Mouse (Mus musculus) kidney, embryonic 16.5 days (tissue): Measurements from ENCODE around the gene Cyp46a1. TPM values are rescaled to one million over a fixed set of nuclear protein-coding genes. Genes with fewer than 3 reads are reported as not detected.

Experiments used
- ATAC-seq: fragments of 200-750 bp; cut with Nextera tagmentation; 2 replicates; pipeline ENCODE4 v1.8.0; 2017; ENCODE audit warnings: moderate TSS enrichment; ENCODE audit not compliant: low FRiP score, low TSS enrichment
- H3K27ac ChIP-seq: fragments of 300-500 bp; sonication (generic); 2 replicates; pipeline ENCODE4 v1.5.1; 2014; ENCODE audit warnings: low read length
- H3K27me3 ChIP-seq: fragments of 300-500 bp; sonication (generic); 2 replicates; pipeline ENCODE4 v1.6.1; 2014; ENCODE audit warnings: low read length, control low read depth, mixed read lengths; ENCODE audit not compliant: insufficient read depth
- H3K36me3 ChIP-seq: fragments of 300-500 bp; sonication (generic); 2 replicates; pipeline ENCODE4 v1.6.1; 2014; ENCODE audit warnings: low read length, control low read depth, mixed read lengths; ENCODE audit not compliant: insufficient read depth
- H3K4me1 ChIP-seq: fragments of 300-500 bp; sonication (generic); 2 replicates; pipeline ENCODE4 v1.6.1; 2014; ENCODE audit warnings: low read length, control low read depth, mixed read lengths; ENCODE audit not compliant: insufficient read depth
- H3K4me2 ChIP-seq: fragments of 300-500 bp; sonication (generic); replicated peaks from 2 replicates; pipeline ENCODE4 v1.6.1; 2014; ENCODE audit warnings: low read depth, low read length
- H3K4me3 ChIP-seq: fragments of 300-500 bp; sonication (generic); 2 replicates; pipeline ENCODE4 v1.5.1; 2014; ENCODE audit warnings: mild to moderate bottlenecking, low read length
- H3K9ac ChIP-seq: fragments of 300-500 bp; sonication (generic); replicated peaks from 2 replicates; pipeline ENCODE4 v1.6.1; 2014; ENCODE audit warnings: low read length
- H3K9me3 ChIP-seq: fragments of 300-500 bp; sonication (generic); 2 replicates; pipeline ENCODE4 v1.6.1; 2016; ENCODE audit warnings: low read length, control low read depth
- WGBS: fragments of 180-500 bp; shearing (Covaris S2); extraction: QIAGEN DNeasy Blood & Tissue Kit; methylation state at CpG from one replicate; pipeline ENCODE4 v1.1.7; 2014; 5-methylcytosine and 5-hydroxymethylcytosine counted together
- polyA plus RNA-seq: library from polyadenylated mRNA; unstranded; fragments of >200 nt; fragmentation: Nextera tagmentation; extraction: Ambion mirVana; gene quantifications from 2 replicates; pipeline ENCODE4 v1.2.1, GENCODE M21; 2015

Gene Cyp46a1
- polyA plus RNA-seq, 1 experiment from 2014 or later: 11.8 TPM

DNA sequence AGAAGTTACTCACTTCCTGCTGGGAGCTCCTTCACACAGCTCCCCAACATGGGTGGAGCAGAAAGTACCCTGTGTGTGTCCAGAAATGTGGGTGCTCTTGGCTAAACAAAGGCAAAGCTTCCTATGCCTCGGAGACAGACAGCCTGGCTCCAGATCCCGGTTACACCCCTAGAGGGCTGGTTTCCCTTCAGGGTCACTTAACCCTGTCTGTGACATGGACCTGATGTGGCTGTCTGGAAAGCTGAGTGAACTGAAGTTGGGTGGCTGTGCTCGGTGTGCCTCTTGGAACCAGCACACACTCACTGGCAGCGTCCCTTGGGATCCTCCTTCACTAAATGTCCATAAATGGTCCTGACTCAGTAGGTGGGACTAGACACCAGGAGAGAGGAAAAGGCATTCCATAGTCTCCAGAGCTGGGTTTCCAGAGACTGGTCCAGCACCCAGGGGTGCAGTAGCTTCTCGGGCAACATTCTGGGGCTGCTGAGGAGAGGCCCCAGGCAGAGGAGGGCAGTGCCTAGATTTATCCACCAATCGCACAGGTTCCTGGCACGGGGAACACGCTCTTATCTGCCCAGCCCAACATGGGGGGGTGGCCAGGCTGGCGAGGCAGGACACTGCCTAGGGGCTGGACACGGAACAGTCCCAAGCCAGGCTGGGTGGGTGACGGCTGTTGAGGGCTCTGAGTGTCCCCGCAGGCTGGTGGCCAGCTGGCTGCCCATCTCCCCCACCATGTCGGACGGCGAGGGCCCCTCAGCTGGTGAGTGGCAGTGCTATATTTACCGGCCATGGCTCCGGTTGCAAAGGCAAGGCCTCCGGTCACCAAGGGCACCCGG lies 36.6 kb downstream of the Cyp46a1 start, which contains the start of gene Eml1:
TSS of gene Eml1 (plus strand) at position 362 of the 833 bp plus-strand sequence.
- 46% methylated on average over 19 of the region's 19 CpGs for WGBS
- no peaks in the 10 kb centered on the region for H3K27me3 ChIP-seq
- no peaks in the 10 kb centered on the region for H3K9me3 ChIP-seq
- peak within 1 kb of the TSS; percentile 76 for H3K27ac ChIP-seq
- H3K4me1 ChIP-seq: peaks cover 50% of the 10 kb centered on the region
- H3K9ac ChIP-seq: peak within 1 kb of the TSS; percentile 53
- H3K36me3 ChIP-seq: no peaks in the 10 kb centered on the region
- H3K4me3 ChIP-seq: peak within 1 kb of the TSS; percentile 9; the same call in 1 of the 2 replicates
- peak; percentile 62 for ATAC-seq
- peak within 1 kb of the TSS; percentile 32; the same call in 1 of the 2 replicates for H3K4me2 ChIP-seq

DNA sequence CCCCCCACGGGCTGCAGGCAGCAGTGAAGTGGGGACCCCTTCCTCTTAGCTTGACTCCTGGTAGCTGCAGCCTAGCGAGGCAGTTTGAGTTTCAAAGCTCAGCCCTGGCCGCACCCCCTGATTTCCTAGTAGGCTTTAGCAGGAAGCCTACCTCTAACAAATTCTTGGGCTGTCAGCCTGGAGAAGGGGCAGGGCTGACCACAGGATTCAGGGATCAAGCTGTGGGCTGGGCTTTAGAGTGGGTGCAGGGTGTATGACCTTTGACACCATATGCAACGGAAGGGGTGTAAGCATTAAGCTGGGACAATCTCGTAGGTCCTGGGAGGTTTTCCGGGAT lies 37.2 kb downstream of the Cyp46a1 start:
- Histone ChIP-seq H3K4me3 (0 out of 2 replicates have a peak overlapping the region, but pooled peaks have one; percentile 9), H3K4me2 (peak overlapping the region; percentile 32; the same call in 1 of the 2 replicates), H3K9me3 (no peaks in the 10 kb centered on the region), H3K36me3 (no peaks in the 10 kb centered on the region), H3K9ac (peak overlapping the region; percentile 53), H3K4me1 (peaks cover 50% of the 10 kb centered on the region), H3K27ac (peak overlapping the region; percentile 76), H3K27me3 (no peaks in the 10 kb centered on the region)
- WGBS: 48% methylated on average over 6 of the region's 6 CpGs
- peak; percentile 6; the same call in 1 of the 2 replicates for ATAC-seq

- Histone ChIP-seq H3K36me3 (no peaks in the 10 kb centered on the region), H3K9me3 (no peaks in the 10 kb centered on the region), H3K4me1 (peaks cover 50% of the 10 kb centered on the region), H3K9ac (no peak overlapping the region), H3K27ac (no peak overlapping the region), H3K4me2 (no peak overlapping the region), H3K27me3 (no peaks in the 10 kb centered on the region), H3K4me3 (no peak overlapping the region)
- 90% methylated on average over 17 of the region's 17 CpGs for WGBS
- no peak for ATAC-seq
These were observed 38.1 kb downstream of the Cyp46a1 start for GRCm38 (mm10) chr12:108372241-108372640.

DNA sequence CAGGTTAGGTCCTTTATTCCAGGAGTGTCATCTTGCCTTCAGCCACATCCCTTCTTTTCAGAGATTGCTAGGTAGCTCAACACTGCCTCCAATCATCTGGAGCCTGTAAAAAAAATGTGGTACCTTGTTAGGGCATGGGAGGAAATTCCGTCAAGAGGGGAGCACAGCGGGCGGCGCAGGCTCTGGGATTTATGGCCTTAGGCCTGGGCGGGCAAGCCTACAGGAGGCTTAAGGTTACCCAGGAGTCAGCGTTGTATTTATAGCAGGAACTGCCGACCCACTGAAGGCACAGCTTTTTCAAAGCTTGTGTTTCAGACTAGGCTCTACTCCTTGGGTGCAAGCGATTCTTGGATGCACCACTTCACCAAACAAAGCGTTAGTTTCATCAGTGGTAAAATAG lies 39.4 kb downstream of the Cyp46a1 start:
- H3K36me3 ChIP-seq: no peaks in the 10 kb centered on the region
- WGBS: 17% methylated on average over 9 of the region's 9 CpGs
- no peaks in the 10 kb centered on the region for H3K9me3 ChIP-seq
- H3K27me3 ChIP-seq: no peaks in the 10 kb centered on the region
- peak; percentile 21; the same call in 1 of the 2 replicates for ATAC-seq
- H3K4me3 ChIP-seq: no peak overlapping the region
- H3K9ac ChIP-seq: no peak overlapping the region
- H3K4me1 ChIP-seq: peaks cover 44% of the 10 kb centered on the region
- H3K27ac ChIP-seq: peak overlapping the region; percentile 23; the same call in 1 of the 2 replicates
- no peak overlapping the region for H3K4me2 ChIP-seq

GRCm38 (mm10) chr12:108374689-108375088 lies 40.5 kb downstream of the Cyp46a1 start:
- Histone ChIP-seq H3K36me3 (no peaks in the 10 kb centered on the region), H3K27ac (no peak overlapping the region), H3K4me3 (no peak overlapping the region), H3K4me2 (no peak overlapping the region), H3K4me1 (peaks cover 35% of the 10 kb centered on the region), H3K9me3 (no peaks in the 10 kb centered on the region), H3K9ac (no peak overlapping the region), H3K27me3 (no peaks in the 10 kb centered on the region)
- WGBS: 75% methylated on average over 8 of the region's 8 CpGs
- ATAC-seq: no peak

DNA sequence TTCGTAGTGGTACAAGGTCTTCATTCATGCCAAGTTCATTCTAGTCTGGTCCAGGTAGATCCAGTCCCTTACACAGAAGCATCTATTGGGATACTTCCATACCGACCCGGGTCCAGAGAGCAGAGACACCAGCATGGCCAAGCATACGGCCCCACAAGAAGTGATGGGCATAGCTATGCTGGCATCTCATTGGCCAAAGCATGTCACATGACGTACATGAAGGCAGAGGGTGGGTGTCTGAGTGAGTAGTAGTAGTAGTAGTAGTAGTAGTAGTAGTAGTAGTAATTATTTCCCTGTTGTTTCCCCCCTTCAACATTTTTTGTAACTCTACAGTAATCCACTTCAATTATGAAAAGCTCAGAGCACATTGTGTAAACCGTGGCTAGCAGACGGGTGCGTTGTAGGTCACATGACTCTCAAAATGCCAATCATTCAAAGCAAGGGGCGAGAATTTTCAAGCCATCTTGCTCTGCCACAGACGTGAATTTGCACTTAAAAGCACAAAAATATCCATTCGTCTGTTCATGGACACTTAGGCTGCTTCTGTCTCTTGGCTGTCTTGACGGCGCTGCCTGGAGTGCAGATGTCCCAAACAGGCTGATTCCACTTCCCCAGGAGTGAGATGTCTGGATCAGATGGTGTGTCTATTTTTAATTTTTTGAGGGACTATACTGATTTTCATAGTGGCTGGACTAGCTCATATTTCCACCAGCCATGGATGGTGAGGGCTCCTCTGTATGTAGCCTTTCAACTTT lies 44.4 kb downstream of the Cyp46a1 start:
- Histone ChIP-seq H3K36me3 (no peaks in the 10 kb centered on the region), H3K4me2 (no peak overlapping the region), H3K27me3 (no peaks in the 10 kb centered on the region), H3K4me3 (no peak overlapping the region), H3K9ac (no peak overlapping the region), H3K4me1 (peaks cover 14% of the 10 kb centered on the region), H3K9me3 (no peaks in the 10 kb centered on the region), H3K27ac (no peak overlapping the region)
- no peak for ATAC-seq
- WGBS: 87% methylated on average over 13 of the region's 13 CpGs

DNA sequence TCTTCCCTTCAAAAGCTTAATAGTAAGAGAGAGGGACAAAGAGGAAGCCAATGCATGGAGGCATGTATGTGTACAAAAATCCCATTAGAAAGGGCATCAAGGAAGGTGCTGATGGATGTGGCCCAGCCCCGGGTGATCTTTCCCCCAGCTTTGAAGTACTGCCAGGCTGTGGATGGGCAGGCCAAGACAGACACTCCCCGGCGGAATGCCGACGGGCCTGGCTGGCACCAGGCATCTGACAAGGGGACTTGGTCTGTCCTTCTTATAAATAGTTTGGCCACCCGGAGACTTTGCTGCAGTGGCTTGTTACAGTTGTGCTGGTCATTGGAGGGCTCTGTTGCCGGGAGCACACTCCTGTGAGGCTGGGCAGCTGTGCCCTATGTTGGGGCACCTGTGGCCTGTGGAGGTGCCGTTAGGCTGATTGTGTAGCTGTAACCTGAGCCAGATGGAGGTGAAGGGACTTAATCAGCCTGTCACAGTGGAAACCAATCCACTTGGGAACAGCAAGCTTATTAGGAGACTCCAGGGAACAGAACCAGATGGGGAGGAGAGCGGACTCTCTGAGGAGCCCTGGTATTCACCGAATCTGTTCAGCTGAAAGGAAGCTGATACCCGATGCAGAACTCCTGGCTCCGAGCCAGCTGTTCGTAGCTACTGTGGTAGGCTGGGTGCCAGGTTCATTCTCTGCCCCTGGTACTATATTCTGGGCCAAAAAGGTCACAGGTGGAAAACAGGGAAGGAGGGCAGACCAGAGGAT lies 52.5 kb downstream of the Cyp46a1 start:
- no peaks in the 10 kb centered on the region for H3K27me3 ChIP-seq
- H3K9ac ChIP-seq: no peak overlapping the region
- H3K4me1 ChIP-seq: peaks cover 21% of the 10 kb centered on the region
- H3K27ac ChIP-seq: no peak overlapping the region
- H3K36me3 ChIP-seq: no peaks in the 10 kb centered on the region
- no peak overlapping the region for H3K4me2 ChIP-seq
- H3K9me3 ChIP-seq: no peaks in the 10 kb centered on the region
- H3K4me3 ChIP-seq: no peak overlapping the region
- peak; percentile 58; the same call in 1 of the 2 replicates for ATAC-seq
- 42% methylated on average over 13 of the region's 13 CpGs for WGBS

GRCm38 (mm10) chr12:108389718-108390117 lies 55.5 kb downstream of the Cyp46a1 start:
- Histone ChIP-seq H3K36me3 (no peaks in the 10 kb centered on the region), H3K9me3 (no peaks in the 10 kb centered on the region), H3K27me3 (no peaks in the 10 kb centered on the region), H3K4me2 (no peak overlapping the region), H3K27ac (no peak overlapping the region), H3K9ac (no peak overlapping the region), H3K4me1 (peaks cover 50% of the 10 kb centered on the region), H3K4me3 (no peak overlapping the region)
- WGBS: 27% methylated on average over 3 of the region's 3 CpGs
- no peak for ATAC-seq

GRCm38 (mm10) chr12:108392254-108393044 lies 58.3 kb downstream of the Cyp46a1 start:
- Histone ChIP-seq H3K4me1 (peaks cover 54% of the 10 kb centered on the region), H3K9ac (no peak overlapping the region), H3K9me3 (no peaks in the 10 kb centered on the region), H3K36me3 (no peaks in the 10 kb centered on the region), H3K27me3 (no peaks in the 10 kb centered on the region), H3K4me2 (no peak overlapping the region), H3K27ac (no peak overlapping the region; the same call in 1 of the 2 replicates), H3K4me3 (no peak overlapping the region)
- no peak for ATAC-seq
- WGBS: 65% methylated on average over 12 of the region's 12 CpGs
